Mouse (Mus musculus): ENCODE measurements around the gene Slc25a39.

- no peak for TF ChIP-seq CTCF (IDR thresholded peaks at IDR 0.05; ENCODE audit: low read depth)
- TF ChIP-seq EP300 (optimal IDR thresholded peaks at IDR 0.05), result no peak
These were observed 11.0 kb downstream of the Slc25a39 start for GRCm38 (mm10) chr11:102396671-102397141.
